Mouse (Mus musculus): ENCODE measurements at regions not wholly inside any gene's neighbourhood (a gene's known extent, or its start where the extent isn't known, plus 50 kb on each side); places are given as distances from the start of the nearest gene placed in this dataset.

GRCm38 (mm10) chr16:73679804-73680203 lies 731.8 kb downstream of the Robo2 start:
- TF ChIP-seq CTCF (IDR thresholded peaks at IDR 0.05; ENCODE audit: low read depth, low read length) (no peak), EP300 (IDR thresholded peaks at IDR 0.05; ENCODE audit: insufficient read depth, low read depth, low read length) (no peak)

All from ES-Bruce4 (cell line).